Mouse (Mus musculus) ovary, postnatal 14 days (tissue): ENCODE results near the gene Rfc1.
"Not testable (repeated sequence)": the region's sequence is repeated elsewhere in the genome, so short reads cannot be mapped to it uniquely, and the experiment has no call there.

Experiments used
- DNase-seq: peaks from one replicate; pipeline ENCODE4 v3.0.0; 2022; ENCODE audit warnings: low spot score

Rfc1 gene

GRCm38 (mm10) chr5:65299623-65300022, 35.8 kb downstream of the Rfc1 start:
- DNase-seq = not testable (repeated sequence)

GRCm38 (mm10) chr5:65298167-65298950, 37.1 kb downstream of the Rfc1 start:
- DNase-seq = no peak

- no peak for DNase-seq
Observed at GRCm38 (mm10) chr5:65294270-65294669, 41.2 kb downstream of the Rfc1 start.

GRCm38 (mm10) chr5:65293627-65294026, 41.8 kb downstream of the Rfc1 start:
- no peak for DNase-seq

GRCm38 (mm10) chr5:65289009-65289408, 46.5 kb downstream of the Rfc1 start:
- not testable (repeated sequence) for DNase-seq

- no peak for DNase-seq
Observed at GRCm38 (mm10) chr5:65287751-65288701, 47.4 kb downstream of the Rfc1 start.

GRCm38 (mm10) chr5:65284171-65284570, 51.3 kb downstream of the Rfc1 start:
- no peak for DNase-seq

GRCm38 (mm10) chr5:65281216-65281615, 54.3 kb downstream of the Rfc1 start:
- no peak for DNase-seq

- no peak for DNase-seq
Observed at GRCm38 (mm10) chr5:65279133-65279651, 56.3 kb downstream of the Rfc1 start.

GRCm38 (mm10) chr5:65273966-65274365, 61.5 kb downstream of the Rfc1 start:
- DNase-seq = no peak

- DNase-seq = no peak
Observed at GRCm38 (mm10) chr5:65257910-65258505, 77.5 kb downstream of the Rfc1 start.

- DNase-seq = no peak
Observed at GRCm38 (mm10) chr5:65250185-65250855, 85.2 kb downstream of the Rfc1 start.

GRCm38 (mm10) chr5:65247296-65247695, 88.2 kb downstream of the Rfc1 start:
- DNase-seq = no peak

- peak; percentile 30 for DNase-seq
Observed at GRCm38 (mm10) chr5:65242740-65243139, 92.7 kb downstream of the Rfc1 start.

GRCm38 (mm10) chr5:65231289-65232003, 104.0 kb downstream of the Rfc1 start:
- DNase-seq = no peak

DNA sequence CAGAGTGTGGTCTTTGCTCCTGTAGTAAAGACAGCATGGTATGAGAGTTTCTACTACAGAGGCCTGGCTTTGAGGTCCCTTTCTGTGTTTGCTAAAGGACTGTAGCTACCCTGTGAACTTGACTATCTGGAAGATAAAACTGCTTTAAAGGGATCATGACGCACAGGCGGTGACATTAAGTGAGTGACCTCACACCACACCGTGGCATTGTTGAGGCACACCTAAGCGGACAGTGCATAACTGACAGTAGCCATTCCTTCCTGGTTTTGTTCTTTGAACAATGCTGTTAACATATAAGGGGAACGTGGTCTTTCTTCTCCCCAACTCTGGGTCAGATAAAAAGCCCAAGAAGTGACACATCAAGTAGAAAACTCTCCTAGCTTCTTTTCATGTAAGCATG, 111.4 kb downstream of the Rfc1 start:
- no peak for DNase-seq

DNA sequence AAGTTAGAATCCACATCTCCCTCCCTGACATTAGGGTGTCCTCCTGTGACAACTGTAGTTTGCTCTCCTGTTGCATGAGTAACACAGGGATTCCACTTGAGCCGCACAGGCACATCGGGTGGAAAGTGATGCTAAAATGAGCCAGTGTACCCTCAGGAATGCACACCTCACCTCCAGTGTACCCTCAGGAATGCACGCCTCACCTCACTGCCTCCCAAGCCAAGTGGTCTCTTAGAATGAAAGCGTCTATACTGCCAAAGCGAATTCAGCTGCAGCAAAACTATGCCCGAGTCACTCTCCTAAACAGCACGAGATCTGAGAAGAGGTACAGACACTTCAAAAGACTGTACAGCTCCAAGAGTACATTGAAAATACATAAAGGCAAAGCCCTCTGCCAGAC, 114.4 kb downstream of the Rfc1 start:
- DNase-seq = no peak

- no peak for DNase-seq
Observed at GRCm38 (mm10) chr5:65217305-65218269, 117.9 kb downstream of the Rfc1 start.

DNA sequence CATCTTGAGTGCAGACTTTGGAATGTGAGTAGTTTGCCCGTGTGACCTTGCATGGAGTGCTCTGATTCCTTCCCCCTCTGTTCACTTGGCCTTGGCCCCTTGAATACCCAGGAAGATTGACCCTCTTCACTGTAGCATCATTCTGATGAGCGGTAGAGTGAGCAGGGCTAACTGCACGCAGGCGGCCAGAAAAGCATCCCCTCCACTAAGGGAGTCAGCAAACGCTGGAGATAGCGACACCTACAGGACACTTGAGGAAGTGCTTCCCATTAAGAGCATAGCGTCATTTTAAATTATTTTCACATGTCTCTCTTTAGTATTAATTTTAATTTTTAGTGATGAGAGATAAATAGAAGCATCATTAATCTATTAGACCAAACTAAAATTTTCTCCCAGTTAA, 122.1 kb downstream of the Rfc1 start:
- DNase-seq = peak; percentile 13
